Mouse (Mus musculus) right cerebral cortex, adult 2 months (tissue): ENCODE measurements at regions not wholly inside any gene's neighbourhood (a gene's known extent, or its start where the extent isn't known, plus 50 kb on each side); places are given as distances from the start of the nearest gene placed in this dataset.
"Not testable (repeated sequence)": the region's sequence is repeated elsewhere in the genome, so short reads cannot be mapped to it uniquely, and the experiment has no call there.

Experiments
- DNase-seq, 2 experiments: peaks; one replicate each; pipeline ENCODE4 v3.0.0; 2021 to 2022; ENCODE audit warnings: low spot score in 2 of 2

GRCm38 (mm10) chr14:101067082-101067481 lies 133.0 kb downstream of the Prr30 start:
- no peak for DNase-seq

DNA sequence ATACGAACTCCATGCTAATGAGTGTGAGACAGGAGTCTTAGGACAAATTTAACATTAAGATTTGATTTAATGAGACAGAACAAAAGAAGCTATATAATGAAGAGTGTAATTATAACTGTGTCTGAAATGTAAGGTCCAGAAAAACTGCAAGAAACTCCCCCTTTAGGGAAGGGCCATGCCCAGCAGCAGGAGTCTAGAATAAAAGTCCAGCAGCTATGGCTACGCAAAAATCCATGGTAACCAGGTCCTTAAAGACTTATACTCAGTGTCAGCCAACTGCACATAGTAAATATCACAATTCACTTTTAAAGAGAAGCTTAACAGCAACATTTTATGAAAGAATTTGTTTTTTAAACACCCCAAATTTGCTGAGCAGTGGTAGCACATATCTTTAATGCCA lies 143.3 kb downstream of the Prr30 start:
- no peak for DNase-seq

GRCm38 (mm10) chr14:101055915-101056314 lies 144.2 kb downstream of the Prr30 start:
- DNase-seq, result peak; percentile 7 to 11

DNA sequence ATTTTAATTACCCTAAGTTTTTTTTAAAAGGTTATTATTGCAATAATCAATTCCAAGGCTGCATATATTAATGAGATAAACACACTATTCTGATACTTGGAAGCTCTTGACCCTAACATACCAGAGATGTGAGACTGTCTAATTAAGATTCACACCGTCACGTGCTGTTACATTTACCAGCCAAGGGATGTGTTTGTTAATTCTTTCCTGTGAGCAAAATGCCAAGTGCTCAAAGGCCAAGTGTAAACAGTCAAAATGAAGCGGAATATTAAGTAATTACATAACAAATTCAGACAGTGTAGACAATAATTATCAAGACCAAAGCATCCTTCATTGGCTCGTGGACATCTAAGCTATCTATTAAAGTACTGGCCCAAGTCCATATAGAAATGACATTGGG lies 145.3 kb downstream of the Prr30 start:
- DNase-seq, result no peak

- no peak for DNase-seq
Observed at GRCm38 (mm10) chr14:101052760-101053159, 147.4 kb downstream of the Prr30 start.

- no peak for DNase-seq
Observed at GRCm38 (mm10) chr14:101050212-101050611, 149.9 kb downstream of the Prr30 start.

- no peak for DNase-seq
Observed at GRCm38 (mm10) chr14:101049664-101050203, 150.4 kb downstream of the Prr30 start.

- DNase-seq, result no peak
Observed at GRCm38 (mm10) chr14:101043494-101043893, 156.6 kb downstream of the Prr30 start.

GRCm38 (mm10) chr14:101001070-101001469 lies 199.1 kb downstream of the Prr30 start:
- DNase-seq, result no peak

- no peak for DNase-seq
Observed at GRCm38 (mm10) chr14:100980754-100981153, 219.4 kb downstream of the Prr30 start.

- DNase-seq, result no peak
Observed at GRCm38 (mm10) chr14:100978515-100978914, 221.6 kb downstream of the Prr30 start.

- DNase-seq, result peak in 1 of 2 experiments; percentile 4
Observed at GRCm38 (mm10) chr14:100970970-100971369, 229.2 kb downstream of the Prr30 start.

DNA sequence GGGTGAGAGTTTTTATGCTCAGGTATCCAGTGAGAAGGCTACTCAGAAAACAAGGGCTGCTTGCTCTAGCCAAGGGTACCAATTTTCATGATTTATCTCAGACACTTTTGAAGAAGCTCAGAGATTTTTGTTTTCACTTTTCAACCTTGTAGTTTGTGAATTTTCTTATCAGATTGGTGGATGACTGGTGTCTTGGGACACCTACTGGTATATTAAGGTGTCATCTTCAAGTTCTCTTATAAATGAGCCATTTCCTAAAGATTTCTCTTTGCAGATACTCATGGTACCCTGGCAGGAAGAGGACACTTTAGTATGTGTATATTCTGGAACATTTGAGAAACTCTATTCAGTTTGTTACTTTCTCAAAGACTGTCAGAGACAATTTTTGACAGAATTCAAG lies 239.9 kb downstream of the Prr30 start:
- no peak for DNase-seq

GRCm38 (mm10) chr14:100955806-100956436 lies 244.2 kb downstream of the Prr30 start:
- DNase-seq, result no peak

DNA sequence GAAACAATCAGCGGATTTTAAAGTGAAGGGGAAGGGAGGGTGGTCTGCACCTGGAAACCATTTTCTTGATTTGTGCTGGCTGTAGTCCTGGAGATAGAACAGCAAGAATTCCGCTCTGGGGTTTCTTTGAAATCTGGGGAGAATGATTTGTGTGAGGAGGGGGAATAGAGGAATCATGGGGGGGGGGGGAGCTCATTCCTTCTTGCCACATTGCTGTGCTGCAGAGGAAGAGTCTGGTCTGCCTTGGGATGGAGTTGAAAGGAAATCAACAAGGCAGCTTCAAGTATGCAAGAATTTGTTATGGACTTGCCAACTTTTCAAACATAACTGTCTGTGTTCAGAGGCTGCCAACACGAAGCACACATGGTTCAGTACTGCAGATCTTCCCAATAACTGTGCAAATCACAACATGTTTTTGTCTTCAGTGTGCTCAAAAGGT lies 249.4 kb downstream of the Prr30 start:
- no peak for DNase-seq

- DNase-seq, result not testable (repeated sequence)
Observed at GRCm38 (mm10) chr14:100947625-100948024, 252.5 kb downstream of the Prr30 start.

DNA sequence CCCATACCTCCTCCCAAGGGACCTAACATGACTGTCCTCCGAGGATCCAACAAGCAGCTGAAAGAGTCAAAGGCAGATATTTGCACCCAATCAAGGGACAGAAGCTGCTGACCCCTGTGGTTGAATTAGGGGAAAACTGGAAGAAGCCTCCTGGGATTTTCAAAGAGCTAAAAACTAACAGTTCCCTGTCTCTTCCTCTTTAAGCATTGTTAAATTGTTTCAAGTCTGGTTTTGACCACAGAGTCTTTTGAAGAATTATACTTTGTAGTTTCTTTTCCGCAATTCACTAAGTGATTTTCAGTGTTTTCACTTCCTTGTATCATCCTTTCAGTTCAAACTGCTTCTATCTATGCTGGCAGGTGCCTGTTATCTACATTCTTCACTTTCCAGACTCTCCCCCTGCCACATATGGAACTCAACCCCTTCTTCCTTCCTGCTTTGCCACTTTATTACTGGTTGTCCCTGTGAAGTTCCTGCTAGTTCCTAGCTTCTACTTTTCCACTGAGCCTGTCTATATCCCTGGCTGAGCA lies 262.7 kb downstream of the Prr30 start:
- DNase-seq, result no peak

DNA sequence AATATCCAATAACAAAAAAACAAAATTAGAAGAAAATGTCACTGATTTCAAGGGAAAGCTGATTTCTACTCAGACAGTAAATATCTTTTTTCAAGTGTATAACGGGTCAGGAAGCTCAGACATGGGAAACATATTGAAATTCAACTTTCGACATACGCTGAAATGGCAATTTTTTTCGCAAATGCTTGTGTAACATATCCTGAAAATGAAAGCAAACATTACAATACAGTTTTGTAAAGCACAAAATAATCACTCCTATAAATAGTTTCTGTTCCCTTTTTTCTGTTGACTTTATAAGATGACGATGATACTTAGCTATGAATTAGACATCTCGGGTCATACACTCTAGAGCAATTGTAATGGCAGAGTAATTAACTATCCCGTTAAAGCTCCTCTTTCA lies 265.6 kb downstream of the Prr30 start:
- DNase-seq, result no peak

DNA sequence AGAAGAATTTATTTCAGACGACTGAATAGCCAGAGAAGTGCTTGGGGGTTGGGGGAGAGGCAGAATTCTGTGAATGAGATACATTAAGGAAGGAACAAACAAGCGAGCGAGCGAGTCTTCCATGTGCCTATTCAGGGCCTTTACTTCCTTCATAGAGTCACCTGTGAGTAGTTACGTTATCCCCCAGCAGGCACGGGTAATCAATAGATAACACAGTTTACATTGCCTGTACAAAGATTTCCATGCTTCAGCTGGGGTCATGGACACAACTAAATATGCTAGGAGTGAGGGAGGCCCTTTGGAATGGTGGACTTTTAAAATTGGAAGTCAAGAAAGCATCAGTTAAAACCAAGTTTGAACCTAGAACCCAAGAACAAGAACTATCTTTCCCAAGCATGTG lies 275.2 kb downstream of the Prr30 start:
- DNase-seq, result no peak

- no peak for DNase-seq
Observed at GRCm38 (mm10) chr14:100900221-100900620, 299.9 kb downstream of the Prr30 start.

DNA sequence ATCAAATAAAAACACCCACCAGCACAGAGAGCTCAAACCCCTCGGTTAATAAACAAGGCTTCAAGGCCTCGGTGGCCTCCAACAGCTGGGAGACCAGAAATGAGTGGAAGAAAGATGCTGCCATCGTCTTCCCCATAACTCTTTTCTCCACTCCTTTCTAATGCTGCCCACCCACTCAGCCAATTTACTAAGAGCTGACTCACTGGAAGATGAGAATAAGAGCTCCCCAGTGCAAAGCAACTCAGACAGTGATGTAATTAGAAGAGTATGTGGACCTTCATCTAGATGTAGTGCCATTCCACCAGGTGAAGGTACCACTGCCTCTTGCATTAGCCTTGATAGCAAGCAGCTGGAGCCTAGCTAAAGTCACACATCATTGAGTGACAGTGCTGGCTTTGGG lies 301.1 kb downstream of the Prr30 start:
- peak; percentile 22 to 23 for DNase-seq

DNA sequence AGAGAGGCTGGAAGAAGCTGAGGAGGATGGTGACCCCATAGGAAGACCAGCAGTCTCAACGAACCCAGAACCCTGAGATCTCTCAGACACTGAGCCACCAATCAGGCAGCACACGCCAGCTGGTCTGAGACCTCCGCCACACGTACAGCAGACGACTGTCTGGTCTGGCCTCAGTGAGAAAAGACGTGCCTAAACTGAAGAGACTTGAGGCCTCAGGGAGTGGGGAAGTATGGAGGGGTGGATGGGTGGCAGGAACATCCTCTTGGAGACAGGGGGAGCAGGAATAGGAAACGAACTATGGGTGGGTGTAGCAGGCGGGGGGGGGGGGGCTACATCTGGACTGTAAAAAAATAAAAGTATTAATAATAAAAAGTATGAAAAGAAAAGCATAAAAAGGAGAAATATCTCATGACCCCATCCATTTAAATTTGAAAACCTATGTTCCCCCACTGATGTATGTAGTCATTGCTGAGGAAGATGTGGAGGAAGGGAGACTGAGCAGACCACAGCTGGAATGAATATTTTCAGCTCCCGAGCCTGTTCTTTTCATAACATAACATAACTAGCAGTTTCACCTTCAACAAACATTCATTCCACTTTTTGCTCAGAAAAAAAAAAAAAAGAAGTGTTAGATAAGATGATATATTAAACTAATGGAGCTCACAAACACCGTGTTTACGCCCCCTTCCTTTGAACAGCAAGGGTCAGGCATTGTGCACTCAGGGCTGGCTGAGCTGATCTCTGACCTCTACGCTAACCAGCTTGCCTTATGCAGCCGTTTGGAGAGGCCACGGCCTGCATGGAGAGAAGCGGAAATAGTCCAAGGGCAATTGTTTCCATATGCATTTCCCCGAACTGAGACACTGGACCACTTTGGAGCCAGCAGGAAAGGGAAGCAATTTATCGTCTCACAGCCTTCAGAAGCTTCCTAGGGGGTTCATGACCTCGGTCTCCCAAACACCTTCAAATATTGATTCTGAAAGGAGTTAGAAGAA lies 310.7 kb downstream of the Prr30 start:
- DNase-seq, result no peak
